Mouse (Mus musculus) ovary, postnatal 10 days (tissue): ENCODE measurements around the gene Ptgfrn.

Source experiments
- DNase-seq: peaks from one replicate; pipeline ENCODE4 v3.0.0; 2022; ENCODE audit warnings: low spot score

The Ptgfrn gene

DNA sequence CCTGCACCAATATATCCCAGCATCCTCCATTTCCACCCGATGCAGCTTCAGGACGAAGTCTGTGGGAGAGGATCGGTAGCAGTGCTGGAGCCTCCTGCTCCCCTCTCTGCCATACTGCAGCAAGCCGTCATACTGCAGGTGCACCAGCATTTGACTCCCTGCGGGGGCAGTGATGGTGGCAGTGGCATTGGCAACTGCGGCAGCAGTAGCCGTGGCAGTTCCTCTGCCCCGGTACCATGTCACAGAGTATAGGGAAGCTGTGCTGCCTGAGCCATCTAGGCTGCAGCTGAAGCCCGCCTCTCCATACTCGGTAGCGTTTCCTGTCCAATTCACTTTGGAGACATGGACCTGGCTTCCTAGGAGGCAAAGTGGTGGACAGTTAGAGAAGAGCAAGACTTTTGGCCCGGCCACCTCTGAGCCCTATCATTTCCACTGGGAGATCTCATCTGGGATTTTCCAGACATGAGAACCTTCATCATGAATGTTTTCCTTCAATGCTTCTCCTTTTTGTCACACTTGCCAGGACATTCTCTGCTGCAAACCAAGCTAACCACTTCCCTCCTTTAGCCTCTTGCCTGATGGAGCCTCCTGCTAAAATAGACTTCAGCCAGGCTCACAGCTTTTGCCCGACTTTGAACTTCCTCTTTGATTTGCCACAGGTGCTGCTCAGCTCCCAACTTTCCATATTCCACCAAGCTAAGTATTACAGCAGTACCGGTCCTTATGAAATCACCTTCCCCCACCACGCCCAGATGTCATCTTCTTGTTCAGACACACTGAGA, 106.3 kb downstream of the Ptgfrn start:
- no peak for DNase-seq

DNA sequence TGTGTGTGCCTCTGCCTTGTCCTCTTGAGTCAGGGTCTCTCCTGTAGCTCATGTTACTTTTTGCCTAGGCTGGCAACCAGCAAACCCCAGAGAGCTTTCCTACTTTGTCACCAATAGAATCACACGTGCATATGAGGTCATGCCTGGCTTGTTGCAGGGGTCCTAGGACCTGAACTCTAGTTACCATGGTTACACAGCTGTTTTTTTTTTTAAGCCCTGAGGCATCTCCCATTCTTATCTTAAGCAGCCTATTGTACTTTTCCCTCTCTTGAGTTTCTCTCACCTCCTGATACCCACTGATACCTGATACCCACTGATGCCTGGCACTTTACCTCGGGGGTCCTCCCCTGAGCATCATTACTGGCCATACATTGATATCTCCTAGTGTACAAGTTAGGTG, 110.3 kb downstream of the Ptgfrn start:
- DNase-seq: no peak

DNA sequence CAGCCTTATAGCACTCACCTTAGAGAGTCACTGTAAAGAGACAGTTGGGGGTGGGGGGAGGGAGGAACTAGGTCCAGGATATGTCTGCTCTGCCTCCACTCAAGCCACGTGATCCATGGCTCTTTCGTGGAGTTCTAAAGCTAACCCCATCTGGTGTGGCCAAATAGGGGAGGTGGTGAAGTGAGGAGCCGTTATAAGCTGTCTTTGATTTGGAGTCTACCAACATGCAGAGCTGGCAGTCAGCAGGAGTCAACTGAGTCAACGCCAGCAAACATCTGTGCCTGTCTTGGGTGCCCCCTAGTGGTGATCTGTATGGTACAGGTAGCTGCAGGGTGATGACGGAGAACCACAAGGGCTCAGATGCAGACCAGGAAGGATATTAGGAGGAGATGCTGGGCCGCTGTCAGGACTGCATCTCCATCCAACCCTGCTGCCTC, 111.2 kb downstream of the Ptgfrn start:
- no peak for DNase-seq

DNA sequence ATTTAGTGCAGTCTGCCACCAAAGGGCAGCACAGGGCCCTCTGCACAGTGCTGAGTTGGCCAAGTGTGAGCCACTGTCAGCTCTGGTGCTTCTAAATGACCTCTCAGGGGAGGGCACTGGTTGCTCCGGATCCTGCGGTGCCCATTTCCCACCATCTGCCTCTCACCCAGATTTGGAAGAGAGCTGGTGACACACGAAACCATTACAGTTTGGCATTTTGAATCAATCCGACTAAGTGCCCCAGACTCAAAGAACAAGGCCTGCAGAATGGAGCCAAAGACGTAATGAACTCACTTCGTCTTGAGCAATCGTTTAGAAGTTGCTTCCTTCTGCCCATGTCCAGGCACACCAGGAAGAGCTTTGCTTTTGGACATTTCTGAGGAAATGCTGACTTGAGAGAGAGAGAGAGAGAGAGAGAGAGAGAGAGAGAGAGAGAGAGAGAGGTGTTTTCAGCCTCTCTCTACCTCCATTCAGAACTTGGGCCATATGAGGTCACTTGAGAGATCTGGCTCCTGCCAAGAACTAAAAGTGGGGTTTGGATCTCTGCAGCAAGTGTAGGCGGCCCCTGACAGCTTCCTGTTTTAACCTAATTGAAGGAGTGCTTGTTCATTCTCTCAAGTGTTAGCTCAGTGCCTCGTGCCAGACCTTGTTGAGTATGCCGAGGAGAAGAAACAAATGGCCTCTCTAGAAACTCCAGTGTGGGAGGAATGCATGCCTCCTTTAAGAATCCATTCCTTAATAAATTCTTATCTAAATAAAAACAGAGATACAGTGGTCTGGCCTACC, 112.1 kb downstream of the Ptgfrn start:
- no peak for DNase-seq

DNA sequence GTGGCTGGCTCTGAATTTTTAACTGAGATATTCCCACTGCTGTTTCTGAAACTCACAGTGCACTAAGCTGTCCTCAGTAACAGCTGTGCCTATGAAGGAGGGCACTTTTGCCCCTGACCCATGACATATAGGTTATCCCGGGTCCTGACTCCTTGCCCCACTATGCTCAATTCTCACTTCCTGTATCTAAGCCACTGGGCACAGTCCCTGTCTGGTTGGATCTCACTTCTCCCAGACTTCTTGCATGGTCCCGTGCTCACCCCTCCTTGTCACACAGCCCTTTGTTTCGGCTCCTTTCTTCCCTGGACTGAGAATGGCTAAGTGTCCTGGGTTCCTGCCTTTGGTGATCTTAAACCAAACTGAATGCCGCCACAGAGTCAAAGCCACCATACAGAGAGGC, 115.8 kb downstream of the Ptgfrn start:
- no peak for DNase-seq

DNA sequence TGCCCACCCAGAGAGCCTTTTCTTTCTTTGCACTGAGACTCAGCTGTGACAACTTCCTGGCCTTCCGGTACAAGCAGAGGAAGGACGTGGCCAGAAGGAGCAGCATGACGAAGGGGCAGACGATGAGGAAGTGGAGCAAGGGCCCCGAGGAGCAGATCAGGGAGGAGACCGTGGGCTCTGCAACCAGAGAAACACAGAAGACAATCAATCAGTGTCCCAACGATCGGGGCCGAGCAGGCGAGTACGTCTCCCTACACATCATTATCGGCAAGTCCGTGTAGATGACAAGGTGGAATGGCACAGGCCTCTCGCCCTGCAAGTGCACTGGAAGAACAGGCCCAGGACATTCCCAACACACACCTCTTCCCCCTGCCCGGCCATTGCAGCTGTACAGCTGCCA, 116.4 kb downstream of the Ptgfrn start:
- DNase-seq: no peak

DNA sequence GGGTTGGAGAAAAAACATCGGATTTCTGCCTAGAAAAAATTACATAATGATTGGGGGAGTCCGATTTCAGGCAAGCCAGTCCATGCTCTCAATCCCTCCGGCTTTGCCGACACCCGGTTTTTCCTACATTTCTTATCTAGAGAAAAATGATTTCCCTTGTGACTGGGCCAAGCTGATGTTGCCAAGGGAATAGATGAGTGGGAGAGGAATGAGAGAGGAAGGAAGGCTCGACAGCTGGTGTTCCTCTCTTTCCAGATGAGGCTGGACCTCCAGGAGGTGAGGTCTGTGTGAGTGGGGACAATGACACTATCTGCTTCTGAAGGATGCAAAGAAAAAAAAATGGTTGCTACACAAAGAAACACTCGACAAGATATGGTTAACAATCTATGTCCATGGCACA, 116.9 kb downstream of the Ptgfrn start:
- DNase-seq: no peak
